25 mouse cellular contexts compared by ENCODE assay signal in the genomic region with DNA sequence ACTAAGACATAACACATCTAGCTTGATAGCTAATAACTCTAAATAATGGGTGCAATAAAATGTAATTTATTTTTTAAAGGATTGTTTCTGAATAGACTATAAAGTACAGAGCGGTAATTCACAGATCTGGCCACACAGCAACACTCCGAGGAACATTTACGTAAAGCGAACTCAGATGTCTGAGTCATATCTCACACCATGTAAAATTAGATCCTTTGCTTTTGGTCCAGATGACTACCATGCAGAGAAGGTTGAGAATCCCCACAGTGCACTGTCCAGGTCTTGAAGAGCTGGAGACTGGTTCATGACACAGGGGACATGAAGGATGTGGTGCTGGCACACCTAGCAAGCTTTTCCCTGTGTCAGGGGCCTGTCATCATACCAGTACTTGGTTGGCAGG.
DNase-seq lines count a peak whose midpoint lies in the region; ATAC-seq lines count a peak whose summit lies in the region.
"Had no signal": no experiment of that assay in that cellular context is flagged by ENCODE, and none has a peak within 500 bp of the region (broad histone marks: within the 10 kb centered on the region; RNA-seq: fewer than 3 reads in every experiment).

No protein-coding gene starts in this region.

- intact Hi-C loops in left cerebral cortex, postnatal 36 days (cut with DNase I), result no loop called here

- H3K27ac ChIP-seq in kidney, embryonic 16.5 days (ENCODE audit: low read length), result no peak overlapping the region
- H3K27ac ChIP-seq: forebrain, embryonic 10.5 days; forebrain, embryonic 13.5 days; gastrocnemius, adult 2 months; heart, embryonic 10.5 days; heart, embryonic 13.5 days; hindbrain, embryonic 14.5 days; hindbrain, postnatal 0 days had no signal

- peak; percentile 93 for ATAC-seq in frontal cortex, adult (ENCODE audit: low TSS enrichment)
- ATAC-seq in kidney, embryonic 16.5 days (ENCODE audit: low FRiP score, low TSS enrichment), result 0 out of 2 replicates have a peak, but pooled peaks have one; percentile 15
- ATAC-seq: activated CD4-positive, CD25-positive, alpha-beta regulatory T cell, adult 4 months; forebrain, embryonic 13.5 days; forebrain, embryonic 16.5 days; hindbrain, postnatal 0 days had no signal

- no peak for DNase-seq in frontal cortex, postnatal 14 days (ENCODE audit: low spot score in 2 of 2)
- DNase-seq in kidney, adult 8-10 months, result no peak
- peak; percentile 25 to 31 for DNase-seq in left cerebral cortex, adult 9 months (ENCODE audit: low spot score in 2 of 2)
- DNase-seq in left cerebral cortex, postnatal 36 days (ENCODE audit: low spot score in 2 of 2), result no peak
- DNase-seq in brain, adult 2 months (ENCODE audit: low read depth, low spot score), result peak; percentile 75
- DNase-seq: adrenal gland, adult 8-10 months; adrenal gland, postnatal 25 days; cerebellum, adult 18-20 months; cerebellum, adult 9-10 months; cerebellum, postnatal 14 days; gastrocnemius, adult 2 months; gastrocnemius, postnatal 14 days; heart, adult 18-20 months; heart, postnatal 14 days; heart, postnatal 4 days had no signal

- H3K27me3 ChIP-seq in kidney, embryonic 16.5 days (ENCODE audit: insufficient read depth, low read length), result no peaks in the 10 kb centered on the region
- H3K27me3 ChIP-seq: forebrain, embryonic 13.5 days; heart, embryonic 13.5 days had no signal

- no peaks in the 10 kb centered on the region for H3K9me3 ChIP-seq in kidney, embryonic 16.5 days (ENCODE audit: low read length)
- H3K9me3 ChIP-seq: forebrain, embryonic 10.5 days; forebrain, embryonic 13.5 days; heart, embryonic 10.5 days; heart, embryonic 13.5 days had no signal

- no peak overlapping the region for H3K9ac ChIP-seq in kidney, embryonic 16.5 days (replicated peaks; ENCODE audit: low read length)
- H3K9ac ChIP-seq: forebrain, embryonic 13.5 days; heart, embryonic 13.5 days; hindbrain, embryonic 14.5 days had no signal

- H3K36me3 ChIP-seq in kidney, embryonic 16.5 days (ENCODE audit: insufficient read depth, low read length), result no peaks in the 10 kb centered on the region
- H3K36me3 ChIP-seq: forebrain, embryonic 10.5 days; heart, embryonic 10.5 days; heart, embryonic 13.5 days had no signal

- H3K4me1 ChIP-seq in kidney, embryonic 16.5 days (ENCODE audit: insufficient read depth, low read length), result peaks cover 3% of the 10 kb centered on the region; the same call in 1 of the 2 replicates
- H3K4me1 ChIP-seq: forebrain, embryonic 10.5 days; forebrain, embryonic 13.5 days; heart, embryonic 10.5 days; heart, embryonic 13.5 days had no signal

- no peak overlapping the region for H3K4me2 ChIP-seq in kidney, embryonic 16.5 days (replicated peaks; ENCODE audit: low read depth, low read length)
- H3K4me2 ChIP-seq: forebrain, embryonic 13.5 days; heart, embryonic 13.5 days; hindbrain, embryonic 14.5 days had no signal

- 65% methylated on average over 4 of the region's 4 CpGs for WGBS in kidney, embryonic 16.5 days

- H3K4me3 ChIP-seq in kidney, embryonic 16.5 days (ENCODE audit: low read length), result no peak overlapping the region
- H3K4me3 ChIP-seq: forebrain, embryonic 10.5 days; forebrain, embryonic 13.5 days; gastrocnemius, adult 2 months; heart, embryonic 10.5 days; heart, embryonic 13.5 days had no signal

Comparison
In these comparisons a context has a peak if more than half of its experiments do, and no peak if none do; other contexts are left out.
1. DNase-seq: peak in left cerebral cortex, adult 9 months (2 of 2) and brain, adult 2 months (single experiment); none in frontal cortex, postnatal 14 days (0 of 2), kidney, adult 8-10 months (0 of 2) and left cerebral cortex, postnatal 36 days (0 of 2).